Mouse (Mus musculus) embryonic facial prominence, embryonic 11.5 days (tissue): Measurements from ENCODE around the gene Fezf1. TPM values are rescaled to one million over a fixed set of nuclear protein-coding genes. Genes with fewer than 3 reads are reported as not detected.

Experiments
- ATAC-seq: fragments of 200-750 bp; cut with Nextera tagmentation; replicated peaks from 2 replicates; pipeline ENCODE4 v1.8.0; 2017; ENCODE audit warnings: low read depth; ENCODE audit not compliant: insufficient number of reproducible peaks, low FRiP score, low TSS enrichment
- DNase-seq: peaks from one replicate; pipeline ENCODE4 v3.0.0-alpha.2; 2015; ENCODE audit warnings: low spot score
- H3K27ac ChIP-seq: fragments of 300-500 bp; sonication (generic); replicated peaks from 2 replicates; pipeline ENCODE4 v1.5.1; 2014; ENCODE audit warnings: mild to moderate bottlenecking, low read depth, low read length, control low read depth
- H3K27me3 ChIP-seq: fragments of 300-500 bp; sonication (generic); 2 replicates; pipeline ENCODE4 v1.6.1; 2014; ENCODE audit warnings: mild to moderate bottlenecking, low read length, moderate library complexity, mixed read lengths; ENCODE audit not compliant: control insufficient read depth, insufficient read depth
- H3K36me3 ChIP-seq: fragments of 300-500 bp; sonication (generic); replicated peaks from 2 replicates; pipeline ENCODE4 v1.6.1; 2014; ENCODE audit warnings: low read depth, mild to moderate bottlenecking, low read length, moderate library complexity, mixed read lengths; ENCODE audit not compliant: control insufficient read depth, insufficient read depth
- H3K4me1 ChIP-seq: fragments of 300-500 bp; sonication (generic); 2 replicates; pipeline ENCODE4 v1.6.1; 2014; ENCODE audit warnings: low read length, mixed read lengths; ENCODE audit not compliant: control insufficient read depth, insufficient read depth
- H3K4me2 ChIP-seq: fragments of 300-500 bp; sonication (generic); 2 replicates; pipeline ENCODE4 v1.6.1; 2014; ENCODE audit warnings: low read depth, mild to moderate bottlenecking, control low read depth, low read length, moderate library complexity
- H3K4me3 ChIP-seq: fragments of 300-500 bp; sonication (generic); 2 replicates; pipeline ENCODE4 v1.5.1; 2014; ENCODE audit warnings: low read depth, low read length, control low read depth
- H3K9ac ChIP-seq: fragments of 300-500 bp; sonication (generic); replicated peaks from 2 replicates; pipeline ENCODE4 v1.6.1; 2014; ENCODE audit warnings: mild to moderate bottlenecking, control low read depth, low read length
- H3K9me3 ChIP-seq: fragments of 300-500 bp; sonication (generic); replicated peaks from 2 replicates; pipeline ENCODE4 v1.6.1; 2016; ENCODE audit warnings: mild to moderate bottlenecking, low read length, inconsistent platforms, mixed read lengths; ENCODE audit not compliant: control insufficient read depth
- WGBS: fragments of 180-500 bp; shearing (Covaris S2); extraction: QIAGEN DNeasy Blood & Tissue Kit; methylation state at CpG from one replicate; pipeline ENCODE4 v1.1.7; 2014; 5-methylcytosine and 5-hydroxymethylcytosine counted together
- polyA plus RNA-seq: library from polyadenylated mRNA; unstranded; fragments of >200 nt; fragmentation: Nextera tagmentation; extraction: Ambion mirVana; gene quantifications from 2 replicates; pipeline ENCODE4 v1.2.1, GENCODE M21; 2014

The Fezf1 gene
- polyA plus RNA-seq, 1 experiment from 2014 or later, result 6.8 TPM

DNA sequence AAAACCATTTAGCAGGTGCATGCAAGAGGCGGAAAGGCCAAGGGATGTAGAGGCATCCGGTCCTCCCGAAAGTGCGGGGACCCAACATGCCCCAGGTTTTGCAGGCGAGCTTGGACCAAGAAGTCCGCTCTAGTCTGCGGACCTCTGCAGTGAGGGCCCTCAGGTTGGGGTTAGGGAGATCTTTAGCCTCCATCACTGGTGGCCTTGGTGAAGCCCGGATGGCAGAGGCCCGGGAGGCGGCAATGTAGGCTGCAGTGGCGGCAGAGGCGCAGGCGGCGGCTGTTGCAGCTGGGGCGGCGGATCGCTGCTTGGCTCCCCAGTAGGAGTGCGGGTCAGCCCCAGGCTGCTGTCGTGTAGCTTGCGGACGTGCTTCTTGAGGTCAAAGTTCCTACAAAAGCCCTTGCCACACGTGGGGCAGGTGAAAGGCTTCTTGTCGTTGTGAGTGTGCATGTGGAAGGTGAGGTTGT, 2.6 kb downstream of the Fezf1 start:
- H3K9me3 ChIP-seq, result no peaks in the 10 kb centered on the region
- peaks cover 7% of the 10 kb centered on the region; the same call in 1 of the 2 replicates for H3K4me1 ChIP-seq
- no peak overlapping the region for H3K4me2 ChIP-seq
- H3K27me3 ChIP-seq, result peaks cover 48% of the 10 kb centered on the region
- 0 out of 2 replicates have a peak overlapping the region, but pooled peaks have one; percentile 18 for H3K4me3 ChIP-seq
- no peaks in the 10 kb centered on the region for H3K36me3 ChIP-seq
- no peak overlapping the region for H3K27ac ChIP-seq
- H3K9ac ChIP-seq, result peak overlapping the region; percentile 37; the same call in 1 of the 2 replicates
- DNase-seq (no peak), ATAC-seq (no peak)
- WGBS, result under 1% methylated on average over 23 of the region's 23 CpGs

GRCm38 (mm10) chr6:23245121-23245520, 3.0 kb downstream of the Fezf1 start:
- H3K36me3 ChIP-seq, result no peaks in the 10 kb centered on the region
- no peak overlapping the region for H3K4me3 ChIP-seq
- DNase-seq, result no peak
- no peak overlapping the region for H3K27ac ChIP-seq
- no peak for ATAC-seq
- H3K4me1 ChIP-seq, result peaks cover 7% of the 10 kb centered on the region; the same call in 1 of the 2 replicates
- H3K4me2 ChIP-seq, result no peak overlapping the region
- H3K27me3 ChIP-seq, result peaks cover 45% of the 10 kb centered on the region
- WGBS, result 16% methylated on average over 9 of the region's 9 CpGs
- no peak overlapping the region for H3K9ac ChIP-seq
- H3K9me3 ChIP-seq, result no peaks in the 10 kb centered on the region

- whole genome bisulfite sequencing, result 4% methylated on average over 15 of the region's 15 CpGs
These were observed 4.1 kb downstream of the Fezf1 start for GRCm38 (mm10) chr6:23243821-23244760.

DNA sequence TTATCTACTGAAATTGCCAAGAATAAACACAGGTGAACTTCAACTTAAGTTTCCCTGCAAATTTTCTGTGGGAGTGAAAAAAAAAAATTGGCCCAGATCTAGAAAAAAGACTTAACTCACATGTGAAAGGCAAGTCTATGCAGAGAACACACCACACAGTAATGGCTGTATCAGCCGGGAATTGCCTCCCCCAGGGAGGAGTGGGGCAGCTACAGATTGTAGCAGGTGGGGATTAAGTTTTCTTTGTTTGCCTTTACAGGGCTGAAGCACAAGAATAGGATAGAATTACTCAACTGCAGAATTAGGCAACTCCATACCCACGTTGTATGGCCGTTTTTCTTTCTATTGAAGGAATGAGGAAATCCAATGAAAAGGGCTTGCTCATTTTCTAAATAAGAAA, 36.7 kb downstream of the Fezf1 start:
- Histone ChIP-seq H3K27me3 (no peaks in the 10 kb centered on the region), H3K9me3 (no peaks in the 10 kb centered on the region), H3K36me3 (no peaks in the 10 kb centered on the region), H3K9ac (no peak overlapping the region), H3K27ac (no peak overlapping the region), H3K4me1 (no peaks in the 10 kb centered on the region), H3K4me2 (no peak overlapping the region), H3K4me3 (no peak overlapping the region)
- DNase-seq, result no peak
- no peak for ATAC-seq
- WGBS, result 50% methylated on average over 3 of the region's 3 CpGs

More at GRCm38 (mm10) chr6:23243821-23244760, 4.1 kb downstream of the Fezf1 start:
- Histone ChIP-seq H3K9ac (no peak overlapping the region), H3K4me2 (0 out of 2 replicates have a peak overlapping the region, but pooled peaks have one; percentile 7), H3K4me1 (peaks cover 7% of the 10 kb centered on the region; the same call in 1 of the 2 replicates), H3K27me3 (peaks cover 40% of the 10 kb centered on the region), H3K4me3 (no peak overlapping the region), H3K9me3 (no peaks in the 10 kb centered on the region), H3K36me3 (no peaks in the 10 kb centered on the region), H3K27ac (no peak overlapping the region)
- peak; percentile 27 for DNase-seq
- no peak for ATAC-seq

DNA sequence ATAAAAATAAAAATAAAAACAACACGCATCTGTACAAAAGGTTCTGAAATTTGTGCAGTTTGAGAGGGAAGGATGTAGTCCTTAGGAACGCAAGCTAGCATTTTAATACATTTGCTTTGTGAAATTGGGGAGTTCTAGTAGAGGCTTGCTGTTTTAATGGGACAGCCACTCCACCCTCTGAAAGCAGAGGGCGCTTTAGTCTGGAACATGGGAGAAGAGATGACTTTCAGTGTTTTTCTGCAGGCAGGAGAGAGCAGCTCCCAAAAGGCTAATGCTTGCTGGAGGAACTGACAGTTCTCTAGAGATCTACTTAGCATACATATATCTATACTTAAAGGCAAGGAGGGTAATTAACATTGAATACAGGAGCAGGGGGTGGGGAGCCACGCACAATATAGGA, 40.4 kb downstream of the Fezf1 start:
- Histone ChIP-seq H3K27ac (no peak overlapping the region), H3K4me3 (no peak overlapping the region), H3K9ac (no peak overlapping the region), H3K4me2 (no peak overlapping the region), H3K4me1 (no peaks in the 10 kb centered on the region), H3K36me3 (no peaks in the 10 kb centered on the region), H3K9me3 (no peaks in the 10 kb centered on the region), H3K27me3 (no peaks in the 10 kb centered on the region)
- ATAC-seq (no peak), DNase-seq (no peak)
- 55% methylated on average over 4 of the region's 4 CpGs for WGBS

GRCm38 (mm10) chr6:23202630-23203029, 45.5 kb downstream of the Fezf1 start:
- Histone ChIP-seq H3K9me3 (no peaks in the 10 kb centered on the region), H3K9ac (no peak overlapping the region), H3K4me1 (no peaks in the 10 kb centered on the region), H3K27ac (no peak overlapping the region), H3K27me3 (no peaks in the 10 kb centered on the region), H3K4me3 (no peak overlapping the region), H3K4me2 (no peak overlapping the region), H3K36me3 (no peaks in the 10 kb centered on the region)
- DNase-seq, result no peak
- ATAC-seq, result no peak
- WGBS, result 85% methylated on average over 11 of the region's 11 CpGs

Other genes with a start within 250 kb of the Fezf1 start
- gene Aass, start 115.4 kb downstream of the Fezf1 start, polyA plus RNA-seq, result 4.1 and 4.9 TPM in 2 replicates